Mouse (Mus musculus) stomach, embryonic 15.5 days (tissue): ENCODE results near the gene Baiap2. TPM values are rescaled to one million over a fixed set of nuclear protein-coding genes. Genes with fewer than 3 reads are reported as not detected.

Experiments
- ATAC-seq: fragments of 200-750 bp; cut with Nextera tagmentation; 2 replicates; pipeline ENCODE4 v1.8.0; 2017; ENCODE audit warnings: low read depth, moderate number of reproducible peaks, moderate TSS enrichment; ENCODE audit not compliant: insufficient read depth, low FRiP score
- H3K27ac ChIP-seq: fragments of 300-500 bp; sonication (generic); 2 replicates; pipeline ENCODE4 v1.5.1; 2015; ENCODE audit warnings: mild to moderate bottlenecking, inconsistent platforms
- H3K27me3 ChIP-seq: fragments of 300-500 bp; sonication (generic); replicated peaks from 2 replicates; pipeline ENCODE4 v1.6.1; 2015; ENCODE audit warnings: inconsistent platforms
- H3K36me3 ChIP-seq: fragments of 300-500 bp; sonication (generic); 2 replicates; pipeline ENCODE4 v1.6.1; 2015; ENCODE audit warnings: inconsistent platforms
- H3K4me1 ChIP-seq: fragments of 300-500 bp; sonication (generic); 2 replicates; pipeline ENCODE4 v1.6.1; 2015; ENCODE audit warnings: inconsistent platforms
- H3K4me2 ChIP-seq: fragments of 300-500 bp; sonication (generic); 2 replicates; pipeline ENCODE4 v1.6.1; 2015; ENCODE audit warnings: mild to moderate bottlenecking, inconsistent platforms
- H3K4me3 ChIP-seq: fragments of 300-500 bp; sonication (generic); replicated peaks from 2 replicates; pipeline ENCODE4 v1.5.1; 2015; ENCODE audit warnings: inconsistent platforms
- H3K9ac ChIP-seq: fragments of 300-500 bp; sonication (generic); 2 replicates; pipeline ENCODE4 v1.6.1; 2015; ENCODE audit warnings: inconsistent platforms
- H3K9me3 ChIP-seq: fragments of 300-500 bp; sonication (generic); 2 replicates; pipeline ENCODE4 v1.6.1; 2016; ENCODE audit warnings: inconsistent platforms
- WGBS: fragments of 180-500 bp; shearing (Covaris S2); methylation state at CpG from one replicate; pipeline ENCODE4 v1.1.7; 2015; 5-methylcytosine and 5-hydroxymethylcytosine counted together
- polyA plus RNA-seq: library from polyadenylated mRNA; unstranded; fragments of >200 nt; fragmentation: Nextera tagmentation; extraction: Ambion mirVana; gene quantifications from 2 replicates; pipeline ENCODE4 v1.2.1, GENCODE M21; 2015

The Baiap2 gene
- polyA plus RNA-seq, 1 experiment from 2014 or later: 30.9 TPM

GRCm38 (mm10) chr11:120008501-120008900 lies 65.9 kb downstream of the Baiap2 start:
- Histone ChIP-seq H3K27ac (no peak overlapping the region), H3K4me2 (no peak overlapping the region), H3K4me1 (peaks cover 6% of the 10 kb centered on the region; the same call in 1 of the 2 replicates), H3K4me3 (no peak overlapping the region), H3K9ac (no peak overlapping the region), H3K36me3 (no peaks in the 10 kb centered on the region), H3K9me3 (no peaks in the 10 kb centered on the region), H3K27me3 (no peaks in the 10 kb centered on the region)
- 83% methylated on average over 1 of the region's 1 CpGs for WGBS
- ATAC-seq: no peak

GRCm38 (mm10) chr11:120008956-120009355 lies 66.4 kb downstream of the Baiap2 start:
- H3K9me3 ChIP-seq: no peaks in the 10 kb centered on the region
- peaks cover 8% of the 10 kb centered on the region; the same call in 1 of the 2 replicates for H3K4me1 ChIP-seq
- H3K4me3 ChIP-seq: no peak overlapping the region
- no peak overlapping the region for H3K9ac ChIP-seq
- H3K27ac ChIP-seq: no peak overlapping the region
- H3K4me2 ChIP-seq: no peak overlapping the region
- H3K36me3 ChIP-seq: no peaks in the 10 kb centered on the region
- 80% methylated on average over 8 of the region's 8 CpGs for WGBS
- no peaks in the 10 kb centered on the region for H3K27me3 ChIP-seq
- ATAC-seq: no peak

GRCm38 (mm10) chr11:120009937-120010336 lies 67.4 kb downstream of the Baiap2 start:
- no peaks in the 10 kb centered on the region for H3K9me3 ChIP-seq
- 85% methylated on average over 20 of the region's 20 CpGs for WGBS
- no peak overlapping the region for H3K9ac ChIP-seq
- peaks cover 8% of the 10 kb centered on the region; the same call in 1 of the 2 replicates for H3K4me1 ChIP-seq
- H3K4me3 ChIP-seq: no peak overlapping the region
- no peak overlapping the region for H3K4me2 ChIP-seq
- ATAC-seq: no peak
- no peaks in the 10 kb centered on the region for H3K27me3 ChIP-seq
- no peak overlapping the region for H3K27ac ChIP-seq
- no peaks in the 10 kb centered on the region for H3K36me3 ChIP-seq

GRCm38 (mm10) chr11:120011114-120011760 lies 68.7 kb downstream of the Baiap2 start:
- ATAC-seq: no peak
- Histone ChIP-seq H3K4me1 (peaks cover 8% of the 10 kb centered on the region; the same call in 1 of the 2 replicates), H3K9ac (no peak overlapping the region), H3K27me3 (no peaks in the 10 kb centered on the region), H3K9me3 (no peaks in the 10 kb centered on the region), H3K4me3 (no peak overlapping the region), H3K27ac (no peak overlapping the region), H3K36me3 (no peaks in the 10 kb centered on the region), H3K4me2 (peak overlapping the region; percentile 32; the same call in 1 of the 2 replicates)
- 80% methylated on average over 11 of the region's 11 CpGs for WGBS

- Histone ChIP-seq H3K4me3 (0 out of 2 replicates have a peak overlapping the region, but pooled peaks have one; percentile 5), H3K9ac (no peak overlapping the region), H3K4me1 (peaks cover 8% of the 10 kb centered on the region; the same call in 1 of the 2 replicates), H3K36me3 (no peaks in the 10 kb centered on the region), H3K4me2 (peak overlapping the region; percentile 32), H3K27me3 (no peaks in the 10 kb centered on the region), H3K27ac (no peak overlapping the region), H3K9me3 (no peaks in the 10 kb centered on the region)
- no peak for ATAC-seq
- WGBS: 53% methylated on average over 43 of the region's 43 CpGs
These were observed 69.4 kb downstream of the Baiap2 start for GRCm38 (mm10) chr11:120011761-120012560.

- Histone ChIP-seq H3K9me3 (no peaks in the 10 kb centered on the region), H3K9ac (no peak overlapping the region), H3K27me3 (no peaks in the 10 kb centered on the region), H3K36me3 (no peaks in the 10 kb centered on the region), H3K4me3 (no peak overlapping the region), H3K27ac (no peak overlapping the region), H3K4me1 (peaks cover 8% of the 10 kb centered on the region; the same call in 1 of the 2 replicates), H3K4me2 (no peak overlapping the region)
- no peak for ATAC-seq
- 79% methylated on average over 13 of the region's 13 CpGs for WGBS
These were observed 70.1 kb downstream of the Baiap2 start for GRCm38 (mm10) chr11:120012702-120013101.

- peak; percentile 46 for ATAC-seq
- Histone ChIP-seq H3K27me3 (no peaks in the 10 kb centered on the region), H3K36me3 (no peaks in the 10 kb centered on the region)
These were observed 70.7 kb downstream of the Baiap2 start for GRCm38 (mm10) chr11:120013174-120013711.

GRCm38 (mm10) chr11:120014758-120015157 lies 72.2 kb downstream of the Baiap2 start:
- Histone ChIP-seq H3K4me3 (no peak overlapping the region), H3K4me1 (peaks cover 8% of the 10 kb centered on the region; the same call in 1 of the 2 replicates), H3K36me3 (no peaks in the 10 kb centered on the region), H3K27me3 (no peaks in the 10 kb centered on the region), H3K27ac (no peak overlapping the region), H3K4me2 (no peak overlapping the region), H3K9ac (no peak overlapping the region), H3K9me3 (no peaks in the 10 kb centered on the region)
- no peak for ATAC-seq
- 88% methylated on average over 4 of the region's 4 CpGs for WGBS

More at GRCm38 (mm10) chr11:120013174-120013711, 70.7 kb downstream of the Baiap2 start:
- Histone ChIP-seq H3K4me3 (peak overlapping the region; percentile 36), H3K9ac (0 out of 2 replicates have a peak overlapping the region, but pooled peaks have one; percentile 11), H3K4me1 (peaks cover 8% of the 10 kb centered on the region; the same call in 1 of the 2 replicates), H3K27ac (no peak overlapping the region), H3K4me2 (peak overlapping the region; percentile 87), H3K9me3 (no peaks in the 10 kb centered on the region)
- WGBS: 12% methylated on average over 21 of the region's 21 CpGs

GRCm38 (mm10) chr11:120017011-120017410 lies 74.4 kb downstream of the Baiap2 start:
- no peak overlapping the region for H3K27ac ChIP-seq
- no peaks in the 10 kb centered on the region for H3K36me3 ChIP-seq
- 81% methylated on average over 8 of the region's 8 CpGs for WGBS
- no peaks in the 10 kb centered on the region for H3K27me3 ChIP-seq
- peaks cover 5% of the 10 kb centered on the region; the same call in 1 of the 2 replicates for H3K4me1 ChIP-seq
- H3K9me3 ChIP-seq: no peaks in the 10 kb centered on the region
- no peak for ATAC-seq
- no peak overlapping the region for H3K4me2 ChIP-seq
- no peak overlapping the region for H3K9ac ChIP-seq
- no peak overlapping the region for H3K4me3 ChIP-seq

GRCm38 (mm10) chr11:120019542-120020440 lies 77.2 kb downstream of the Baiap2 start:
- Histone ChIP-seq H3K9ac (no peak overlapping the region), H3K4me1 (no peaks in the 10 kb centered on the region), H3K9me3 (no peaks in the 10 kb centered on the region), H3K4me2 (no peak overlapping the region), H3K27me3 (0 out of 2 replicates have a peak, but pooled peaks cover 4% of the 10 kb centered on the region), H3K27ac (no peak overlapping the region), H3K36me3 (no peaks in the 10 kb centered on the region), H3K4me3 (no peak overlapping the region)
- WGBS: 69% methylated on average over 23 of the region's 23 CpGs
- no peak for ATAC-seq

GRCm38 (mm10) chr11:120021367-120021766 lies 78.8 kb downstream of the Baiap2 start:
- Histone ChIP-seq H3K9ac (no peak overlapping the region), H3K4me1 (no peaks in the 10 kb centered on the region), H3K27ac (no peak overlapping the region), H3K4me3 (no peak overlapping the region), H3K9me3 (no peaks in the 10 kb centered on the region), H3K4me2 (no peak overlapping the region), H3K27me3 (0 out of 2 replicates have a peak, but pooled peaks cover 4% of the 10 kb centered on the region), H3K36me3 (no peaks in the 10 kb centered on the region)
- WGBS: 88% methylated on average over 16 of the region's 16 CpGs
- ATAC-seq: no peak
